Mouse (Mus musculus): ENCODE results near the gene Srarp.

Gene Srarp

GRCm38 (mm10) chr4:141389366-141390150 is 46.3 kb downstream of the Srarp start:
- no peak for DNase-seq (ENCODE audit: low read depth)

- DNase-seq (ENCODE audit: low read depth), result no peak
These were observed 48.0 kb downstream of the Srarp start for GRCm38 (mm10) chr4:141387933-141388332.

- peak; percentile 91 for DNase-seq (ENCODE audit: low read depth)
These were observed 48.7 kb downstream of the Srarp start for GRCm38 (mm10) chr4:141387093-141387784.

GRCm38 (mm10) chr4:141386150-141386549 is 49.8 kb downstream of the Srarp start:
- peak; percentile 34 for DNase-seq (ENCODE audit: low read depth)

GRCm38 (mm10) chr4:141385275-141385674 is 50.6 kb downstream of the Srarp start:
- peak; percentile 78 for DNase-seq (ENCODE audit: low read depth)

All from NIH3T3 (cell line).